Mouse (Mus musculus) neutrophil, adult 5-6 weeks (primary cell): ENCODE results near the gene Syngr2. TPM values are rescaled to one million over a fixed set of nuclear protein-coding genes. Genes with fewer than 3 reads are reported as not detected.

Source experiments
- ATAC-seq: fragments of 151-379, 151-347 bp; 2 replicates; pipeline ENCODE4 v1.8.0; 2017; ENCODE audit warnings: mild to moderate bottlenecking, moderate TSS enrichment; ENCODE audit not compliant: insufficient number of reproducible peaks, poor library complexity, low FRiP score, severe bottlenecking; ENCODE audit errors: extremely low read depth
- total RNA-seq: library from RNA; stranded (forward); fragments of 200-1000 nt; gene quantifications from 2 replicates; pipeline ENCODE4 v1.2.3, GENCODE M21; 2017

The Syngr2 gene
- total RNA-seq, 1 experiment from 2014 or later = 108 TPM

DNA sequence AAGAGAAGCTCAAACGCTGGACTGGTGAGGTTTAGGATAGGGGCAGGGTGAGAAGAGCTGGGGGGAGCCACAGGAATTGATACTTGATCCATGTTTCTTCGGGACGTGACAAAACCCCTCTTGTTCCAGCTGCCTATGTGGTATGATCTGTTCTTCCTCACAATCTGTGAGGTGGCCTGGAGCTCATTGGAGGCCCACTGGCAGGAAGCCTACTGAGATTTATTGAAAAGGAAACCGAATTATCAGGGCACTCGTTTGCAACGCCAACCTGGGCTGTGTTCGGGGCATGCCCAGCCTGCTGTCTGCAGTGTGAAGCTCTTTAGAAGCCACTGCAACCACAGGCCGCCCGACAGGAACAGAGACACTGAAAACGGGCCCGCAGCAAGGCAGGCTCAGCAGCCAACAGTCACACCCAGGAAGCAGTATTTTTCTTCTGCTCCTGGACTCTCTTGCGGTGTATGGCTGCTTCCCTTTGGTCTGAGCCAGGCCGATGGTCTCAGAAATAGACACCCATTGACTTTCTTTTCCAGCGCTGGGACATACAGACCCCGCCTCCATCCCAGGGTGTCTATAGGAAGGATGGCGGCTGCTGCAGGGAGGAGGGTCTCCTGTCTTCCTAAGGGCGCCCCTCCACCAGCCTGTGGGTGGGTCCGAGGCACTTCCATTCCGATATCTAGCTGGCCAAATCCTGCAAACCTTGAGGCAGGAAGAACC lies 39.0 kb downstream of the Syngr2 start:
- 0 out of 2 replicates have a peak, but pooled peaks have one; percentile 7 for ATAC-seq

DNA sequence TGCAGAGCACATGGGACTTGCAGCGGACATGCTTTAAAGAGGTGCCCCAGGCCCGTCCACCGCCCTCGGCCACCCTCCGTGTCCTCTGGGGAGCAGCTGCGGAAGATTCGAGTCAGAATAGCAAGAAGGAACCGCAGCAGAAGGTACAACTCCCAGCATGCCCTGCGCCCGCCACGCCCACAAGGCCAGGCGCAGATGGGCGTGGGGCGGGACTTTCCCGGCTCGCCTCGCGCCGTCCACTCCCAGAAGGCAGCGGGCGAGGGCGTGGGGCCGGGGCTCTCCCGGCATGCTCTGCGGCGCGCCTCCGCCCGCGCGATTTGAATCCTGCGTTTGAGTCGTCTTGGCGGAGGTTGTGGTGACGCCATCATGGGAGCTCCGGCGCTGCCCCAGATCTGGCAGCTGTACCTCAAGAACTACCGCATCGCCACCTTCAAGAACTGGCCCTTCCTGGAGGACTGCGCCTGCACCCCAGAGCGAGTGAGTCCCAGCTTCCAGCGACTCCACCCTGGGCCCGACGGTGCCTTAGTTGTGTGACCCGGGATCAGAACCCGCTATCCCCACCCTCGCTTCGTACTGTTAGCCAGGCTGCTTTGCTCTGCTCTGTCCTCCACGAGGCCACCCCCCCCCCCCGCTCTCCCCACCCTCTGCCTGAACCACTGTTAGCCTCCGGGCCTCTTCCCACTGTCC lies 39.7 kb downstream of the Syngr2 start, which contains the start of gene Birc5:
Gene Birc5, plus strand, starts transcription at position 267 of the 687 bp plus-strand sequence.
- peak; percentile 92 for ATAC-seq

DNA sequence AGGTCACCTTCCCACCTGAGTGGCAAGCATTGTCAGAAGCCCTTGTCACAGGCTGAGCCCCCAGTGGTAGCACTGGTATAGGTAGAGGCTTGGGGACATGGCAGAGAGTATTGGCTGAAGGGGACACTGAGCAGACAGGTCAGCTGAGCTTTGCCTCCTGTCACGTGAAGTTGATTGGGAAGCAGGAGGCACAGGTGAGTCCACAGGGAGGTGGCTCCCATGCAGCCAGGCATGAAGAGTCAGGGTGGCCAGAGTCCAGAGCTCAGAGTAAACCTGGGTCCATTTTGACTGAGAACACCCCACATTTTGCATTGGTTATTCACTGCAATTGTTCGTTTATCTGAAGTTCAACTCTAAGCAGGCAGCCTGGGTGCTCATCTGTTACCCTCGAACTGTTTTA lies 43.4 kb downstream of the Syngr2 start:
- no peak for ATAC-seq

DNA sequence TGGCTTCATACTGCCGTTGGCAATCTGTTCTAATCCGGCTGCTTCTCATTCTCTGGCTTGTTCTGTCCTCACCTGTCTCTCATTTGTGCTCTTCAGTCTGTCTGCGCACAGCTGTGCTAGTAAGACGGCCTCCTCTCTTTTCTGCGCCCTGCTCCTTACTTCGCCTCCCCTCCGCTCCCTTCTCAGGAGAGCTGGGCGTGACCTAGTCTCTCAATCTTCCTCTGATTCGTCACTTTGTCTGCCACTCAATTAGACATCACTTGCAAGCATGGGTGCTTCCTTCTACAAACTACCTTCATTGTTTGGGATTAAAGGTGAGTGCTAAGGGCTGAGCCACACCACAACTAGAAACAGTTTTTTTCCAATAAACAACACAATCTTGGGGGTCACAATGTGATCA lies 44.8 kb downstream of the Syngr2 start:
- no peak for ATAC-seq

DNA sequence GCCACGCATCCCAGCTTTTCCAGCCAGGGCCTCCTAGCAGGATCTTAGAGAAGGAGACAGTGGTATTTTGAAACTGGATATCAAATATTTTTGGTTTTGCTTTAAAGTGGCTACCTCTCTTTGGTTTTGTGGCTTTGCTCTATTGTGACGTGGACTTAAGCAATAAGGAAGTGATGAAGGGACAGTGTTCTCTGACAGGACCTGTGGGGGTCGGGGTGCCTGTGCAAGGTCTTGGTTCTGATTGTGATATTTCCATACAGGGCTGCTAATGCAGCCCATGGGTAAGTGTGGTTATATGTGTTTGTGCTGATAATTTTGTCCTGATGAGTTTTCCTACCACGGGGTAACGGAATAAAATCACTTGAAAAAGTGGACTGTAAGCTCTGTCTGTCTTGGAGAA lies 45.9 kb downstream of the Syngr2 start:
- no peak for ATAC-seq

DNA sequence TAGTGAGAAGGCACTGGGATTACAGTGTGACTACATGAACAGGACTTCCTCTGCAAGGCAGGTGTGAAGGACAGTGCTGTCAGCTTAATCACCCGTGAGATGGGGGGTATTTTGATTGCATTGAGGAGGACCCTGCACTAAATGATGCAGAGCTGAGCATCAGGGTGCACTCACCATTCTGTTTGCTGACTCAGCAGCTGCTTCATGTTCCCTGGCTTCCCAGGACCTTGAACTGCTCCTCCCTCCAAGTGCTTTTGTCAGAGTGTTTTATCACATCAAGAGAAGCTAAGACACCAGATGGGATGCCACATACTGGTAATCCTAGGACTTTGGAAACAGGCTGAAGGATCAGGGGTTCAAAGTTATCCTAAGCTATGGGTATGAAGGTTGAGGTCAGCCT lies 46.5 kb downstream of the Syngr2 start:
- no peak for ATAC-seq

DNA sequence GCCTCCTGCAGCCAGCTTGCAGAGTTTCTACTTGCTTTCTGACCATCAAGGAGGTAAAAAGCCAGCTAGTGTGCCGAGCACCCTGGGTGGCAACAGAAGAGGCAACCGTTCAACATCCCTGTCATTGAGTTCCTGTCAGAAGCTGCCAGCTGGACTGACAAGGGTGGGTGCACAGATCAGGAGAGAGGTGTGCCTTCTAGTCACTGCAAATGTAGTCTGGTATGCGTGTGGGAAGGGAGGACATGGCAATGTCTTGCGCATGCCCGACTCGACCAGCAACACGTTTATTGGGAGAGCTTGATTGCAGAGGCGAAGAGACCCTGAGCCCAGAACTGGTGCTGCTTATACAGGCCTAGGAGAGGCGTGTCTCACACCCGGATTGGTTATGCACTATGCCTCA lies 48.0 kb downstream of the Syngr2 start:
- ATAC-seq = no peak

DNA sequence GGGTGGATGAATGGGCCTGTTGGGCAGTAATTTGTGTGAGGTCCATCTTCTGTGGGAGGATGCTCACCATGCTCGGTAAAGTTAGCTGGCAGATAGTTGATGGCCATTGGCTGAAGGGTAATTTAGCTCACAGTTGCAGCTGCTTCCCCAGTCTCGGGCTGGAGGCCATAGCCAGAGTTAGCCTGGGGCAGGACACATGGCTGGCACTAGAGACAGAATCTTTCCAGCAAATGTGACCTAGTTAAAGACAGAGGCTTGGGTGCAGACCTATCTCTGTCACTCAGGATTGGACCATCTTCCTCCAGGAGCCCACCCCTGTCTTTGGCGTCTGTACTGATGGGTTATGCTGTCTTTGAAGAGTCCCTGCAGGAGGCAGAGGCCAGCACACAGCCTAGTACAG lies 48.9 kb downstream of the Syngr2 start:
- ATAC-seq = no peak

DNA sequence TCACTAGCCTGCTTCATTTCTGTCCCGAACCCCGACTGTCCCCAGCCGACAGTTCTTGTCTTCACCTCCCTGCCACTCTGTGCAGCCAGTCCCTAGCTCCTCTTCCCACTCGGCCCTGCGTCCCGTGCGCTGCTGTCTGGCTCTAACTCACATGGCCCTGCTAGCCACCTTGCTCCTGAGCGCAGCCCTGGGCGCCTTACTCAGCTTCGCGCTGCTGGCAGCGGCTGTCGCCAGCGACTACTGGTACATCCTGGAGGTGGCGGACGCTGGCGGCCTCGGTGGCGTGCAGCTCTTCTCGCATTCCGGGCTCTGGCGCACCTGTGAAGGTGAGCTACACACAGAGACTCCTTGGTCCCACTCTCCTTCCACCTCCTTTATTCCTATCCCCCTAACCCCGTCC lies 51.1 kb downstream of the Syngr2 start, which contains the start of gene Tmem235:
Gene Tmem235, plus strand, starts transcription at position 152 of the 400 bp plus-strand sequence.
- ATAC-seq = no peak

DNA sequence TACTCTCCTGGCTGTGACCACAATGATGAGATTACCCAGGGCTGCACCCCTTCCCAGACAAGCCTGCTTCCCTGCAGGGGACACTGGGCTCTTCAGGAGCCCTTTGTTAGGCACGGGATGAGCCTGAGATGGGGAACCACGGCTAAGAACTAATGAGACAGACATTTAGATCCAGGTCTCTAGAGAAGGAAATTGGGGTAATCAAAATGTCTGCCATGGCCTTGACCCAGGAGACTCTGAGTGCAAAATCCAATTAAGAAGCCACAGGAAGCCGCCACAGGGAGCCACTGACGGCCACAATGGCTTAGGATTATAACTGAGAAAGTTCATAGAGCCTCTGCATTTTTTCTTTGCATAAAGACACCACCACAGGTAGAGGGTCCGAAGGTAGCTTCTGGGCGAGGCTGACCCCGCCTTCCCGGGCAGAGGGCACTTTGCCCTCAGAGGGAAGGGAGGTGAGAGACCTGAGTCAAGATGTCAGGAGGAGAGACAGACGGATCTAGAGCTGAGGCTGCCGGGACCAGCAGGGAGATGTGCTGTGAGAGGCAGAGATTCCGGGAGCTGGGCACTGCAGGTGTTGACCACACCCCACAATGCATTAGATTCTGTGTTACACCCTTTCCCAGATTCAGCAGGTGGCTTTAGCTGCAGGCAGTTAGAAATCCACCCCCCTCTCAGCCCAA lies 53.8 kb downstream of the Syngr2 start:
- no peak for ATAC-seq

Other genes starting within 250 kb of the Syngr2 start
- 60.0 and 60.8 TPM in 2 replicates for gene Tnrc6c, start 155.4 kb upstream of the Syngr2 start, total RNA-seq
- 21.6 and 23.1 TPM in 2 replicates for gene Tmc8, start 27.6 kb upstream of the Syngr2 start, total RNA-seq
- 73.8 and 95.0 TPM in 2 replicates for gene Tmc6, start 27.5 kb upstream of the Syngr2 start, total RNA-seq
- 0.58 and 0.86 TPM in 2 replicates for gene 6030468B19Rik, start 12.0 kb upstream of the Syngr2 start, total RNA-seq
- gene Gm20708, start within 50 bp of the Syngr2 start, total RNA-seq = 3.9 and 8.8 TPM in 2 replicates
- gene Afmid, start 16.3 kb downstream of the Syngr2 start, total RNA-seq = 10.4 and 11.9 TPM in 2 replicates
- 9.0 and 12.4 TPM in 2 replicates for gene Tk1, start 16.4 kb downstream of the Syngr2 start, total RNA-seq
- 0.47 and 0.49 TPM in 2 replicates for gene Birc5, start 39.6 kb downstream of the Syngr2 start, total RNA-seq
- gene Tmem235, start 51.1 kb downstream of the Syngr2 start, total RNA-seq = not detected in 2 replicates
- 3.6 and 6.8 TPM in 2 replicates for gene Tha1, start 63.8 kb downstream of the Syngr2 start, total RNA-seq
- gene Socs3, start 160.4 kb downstream of the Syngr2 start, total RNA-seq = 252 and 268 TPM in 2 replicates
- gene Pgs1, start 176.6 kb downstream of the Syngr2 start, total RNA-seq = 51.2 and 58.3 TPM in 2 replicates